Mouse (Mus musculus): Measurements from ENCODE around the gene Pmf1. TPM values are rescaled to one million over a fixed set of nuclear protein-coding genes. Genes with fewer than 3 reads are reported as not detected.

The Pmf1 gene
- polyA plus RNA-seq, 1 experiment: 138 TPM

GRCm38 (mm10) chr3:88418016-88418415, 7.9 kb upstream of the Pmf1 start:
- H3K27ac ChIP-seq (ENCODE audit: control insufficient read depth, insufficient read depth, low read length): no peak overlapping the region
- no peaks in the 10 kb centered on the region for H3K4me1 ChIP-seq (replicated peaks; ENCODE audit: control insufficient read depth, insufficient read depth, low read length)
- DNase-seq: no peak
- peaks cover 35% of the 10 kb centered on the region for H3K36me3 ChIP-seq (ENCODE audit: control insufficient read depth, insufficient read depth, low read length)
- 94% methylated on average over 6 of the region's 6 CpGs for WGBS
- H3K27me3 ChIP-seq (ENCODE audit: control insufficient read depth, insufficient read depth, low read length): no peaks in the 10 kb centered on the region
- no peak for TF ChIP-seq POLR2A (IDR thresholded peaks at IDR 0.05; ENCODE audit: control insufficient read depth, extremely low read depth, insufficient read depth, low read length, poor library complexity)
- no peak overlapping the region for H3K4me3 ChIP-seq (ENCODE audit: control insufficient read depth, insufficient read depth, low read length)

- Histone ChIP-seq H3K27me3 (ENCODE audit: control insufficient read depth, insufficient read depth, low read length) (no peaks in the 10 kb centered on the region), H3K4me1 (replicated peaks; ENCODE audit: control insufficient read depth, insufficient read depth, low read length) (peaks cover 2% of the 10 kb centered on the region), H3K27ac (ENCODE audit: control insufficient read depth, insufficient read depth, low read length) (no peak overlapping the region), H3K36me3 (ENCODE audit: control insufficient read depth, insufficient read depth, low read length) (peaks cover 35% of the 10 kb centered on the region), H3K4me3 (ENCODE audit: control insufficient read depth, insufficient read depth, low read length) (no peak overlapping the region)
- TF ChIP-seq POLR2A (IDR thresholded peaks at IDR 0.05; ENCODE audit: control insufficient read depth, extremely low read depth, insufficient read depth, low read length, poor library complexity) (no peak), CTCF (IDR thresholded peaks at IDR 0.05; ENCODE audit: borderline replicate concordance, control insufficient read depth, extremely low read depth, insufficient read depth, low read length, poor library complexity) (no peak)
- no peak for DNase-seq
- 97% methylated on average over 4 of the region's 4 CpGs for WGBS
Measured at GRCm38 (mm10) chr3:88415668-88416067, 5.5 kb upstream of the Pmf1 start.

GRCm38 (mm10) chr3:88412636-88413035, 2.5 kb upstream of the Pmf1 start:
- 94% methylated on average over 11 of the region's 11 CpGs for WGBS
- H3K27ac ChIP-seq (ENCODE audit: control insufficient read depth, insufficient read depth, low read length): no peak overlapping the region
- H3K36me3 ChIP-seq (ENCODE audit: control insufficient read depth, insufficient read depth, low read length): peaks cover 21% of the 10 kb centered on the region
- no peak overlapping the region for H3K4me3 ChIP-seq (ENCODE audit: control insufficient read depth, insufficient read depth, low read length)
- H3K4me1 ChIP-seq (replicated peaks; ENCODE audit: control insufficient read depth, insufficient read depth, low read length): peaks cover 13% of the 10 kb centered on the region
- DNase-seq: no peak
- H3K27me3 ChIP-seq (ENCODE audit: control insufficient read depth, insufficient read depth, low read length): no peaks in the 10 kb centered on the region
- no peak for TF ChIP-seq CTCF (IDR thresholded peaks at IDR 0.05; ENCODE audit: borderline replicate concordance, control insufficient read depth, extremely low read depth, insufficient read depth, low read length, poor library complexity)
- no peak for TF ChIP-seq POLR2A (IDR thresholded peaks at IDR 0.05; ENCODE audit: control insufficient read depth, extremely low read depth, insufficient read depth, low read length, poor library complexity)

GRCm38 (mm10) chr3:88411681-88412080, 1.6 kb upstream of the Pmf1 start:
- WGBS: 89% methylated on average over 4 of the region's 4 CpGs
- DNase-seq: no peak
- H3K4me3 ChIP-seq (ENCODE audit: control insufficient read depth, insufficient read depth, low read length): no peak overlapping the region
- no peak overlapping the region for H3K27ac ChIP-seq (ENCODE audit: control insufficient read depth, insufficient read depth, low read length)
- no peaks in the 10 kb centered on the region for H3K27me3 ChIP-seq (ENCODE audit: control insufficient read depth, insufficient read depth, low read length)
- H3K4me1 ChIP-seq (replicated peaks; ENCODE audit: control insufficient read depth, insufficient read depth, low read length): peaks cover 13% of the 10 kb centered on the region
- no peak for TF ChIP-seq CTCF (IDR thresholded peaks at IDR 0.05; ENCODE audit: borderline replicate concordance, control insufficient read depth, extremely low read depth, insufficient read depth, low read length, poor library complexity)
- TF ChIP-seq POLR2A (IDR thresholded peaks at IDR 0.05; ENCODE audit: control insufficient read depth, extremely low read depth, insufficient read depth, low read length, poor library complexity): no peak
- H3K36me3 ChIP-seq (ENCODE audit: control insufficient read depth, insufficient read depth, low read length): peaks cover 13% of the 10 kb centered on the region; the same call in 1 of the 2 replicates

GRCm38 (mm10) chr3:88410645-88411031, 507 bp upstream of the Pmf1 start:
- peak; percentile 18 for DNase-seq
- TF ChIP-seq CTCF (IDR thresholded peaks at IDR 0.05; ENCODE audit: borderline replicate concordance, control insufficient read depth, extremely low read depth, insufficient read depth, low read length, poor library complexity) (no peak), POLR2A (IDR thresholded peaks at IDR 0.05; ENCODE audit: control insufficient read depth, extremely low read depth, insufficient read depth, low read length, poor library complexity) (no peak)
- H3K4me1 ChIP-seq (replicated peaks; ENCODE audit: control insufficient read depth, insufficient read depth, low read length): peaks cover 13% of the 10 kb centered on the region
- H3K27ac ChIP-seq (ENCODE audit: control insufficient read depth, insufficient read depth, low read length): peak overlapping the region; percentile 51; the same call in 1 of the 2 replicates
- H3K4me3 ChIP-seq (ENCODE audit: control insufficient read depth, insufficient read depth, low read length): peak overlapping the region; percentile 6; the same call in 1 of the 2 replicates
- WGBS: 50% methylated on average over 7 of the region's 7 CpGs
- H3K27me3 ChIP-seq (ENCODE audit: control insufficient read depth, insufficient read depth, low read length): no peaks in the 10 kb centered on the region
- H3K36me3 ChIP-seq (ENCODE audit: control insufficient read depth, insufficient read depth, low read length): peaks cover 3% of the 10 kb centered on the region; the same call in 1 of the 2 replicates

GRCm38 (mm10) chr3:88408953-88409352, 1.2 kb downstream of the Pmf1 start:
- Histone ChIP-seq H3K4me1 (replicated peaks; ENCODE audit: control insufficient read depth, insufficient read depth, low read length) (peaks cover 13% of the 10 kb centered on the region), H3K27ac (ENCODE audit: control insufficient read depth, insufficient read depth, low read length) (no peak overlapping the region), H3K4me3 (ENCODE audit: control insufficient read depth, insufficient read depth, low read length) (peak overlapping the region; percentile 90; the same call in 1 of the 2 replicates), H3K27me3 (ENCODE audit: control insufficient read depth, insufficient read depth, low read length) (no peaks in the 10 kb centered on the region), H3K36me3 (ENCODE audit: control insufficient read depth, insufficient read depth, low read length) (peaks cover 3% of the 10 kb centered on the region; the same call in 1 of the 2 replicates)
- DNase-seq: no peak
- WGBS: 72% methylated on average over 5 of the region's 5 CpGs
- TF ChIP-seq CTCF (IDR thresholded peaks at IDR 0.05; ENCODE audit: borderline replicate concordance, control insufficient read depth, extremely low read depth, insufficient read depth, low read length, poor library complexity) (no peak), POLR2A (IDR thresholded peaks at IDR 0.05; ENCODE audit: control insufficient read depth, extremely low read depth, insufficient read depth, low read length, poor library complexity) (no peak)

GRCm38 (mm10) chr3:88407529-88407928, 2.6 kb downstream of the Pmf1 start:
- 83% methylated on average over 7 of the region's 7 CpGs for WGBS
- Histone ChIP-seq H3K27ac (ENCODE audit: control insufficient read depth, insufficient read depth, low read length) (no peak overlapping the region), H3K36me3 (ENCODE audit: control insufficient read depth, insufficient read depth, low read length) (peaks cover 2% of the 10 kb centered on the region; the same call in 1 of the 2 replicates), H3K27me3 (ENCODE audit: control insufficient read depth, insufficient read depth, low read length) (no peaks in the 10 kb centered on the region), H3K4me1 (replicated peaks; ENCODE audit: control insufficient read depth, insufficient read depth, low read length) (peaks cover 15% of the 10 kb centered on the region), H3K4me3 (ENCODE audit: control insufficient read depth, insufficient read depth, low read length) (no peak overlapping the region)
- DNase-seq: no peak
- TF ChIP-seq CTCF (IDR thresholded peaks at IDR 0.05; ENCODE audit: borderline replicate concordance, control insufficient read depth, extremely low read depth, insufficient read depth, low read length, poor library complexity): no peak
